Mouse (Mus musculus) C3H10T1/2 (cell line): ENCODE measurements around the gene Med7. TPM values are rescaled to one million over a fixed set of nuclear protein-coding genes. Genes with fewer than 3 reads are reported as not detected.

Source experiments
- polyA plus RNA-seq, 2 experiments: library from polyadenylated mRNA; unstranded; fragments of >200 nt; fragmentation: generic; extraction: Trizol; gene quantifications; one replicate each; pipeline ENCODE4 v1.2.1; 2012; ENCODE audit warnings: missing spikeins in 2 of 2

The Med7 gene
- polyA plus RNA-seq: 10 to 100 TPM in 1 of 2 experiments, 1 to 10 TPM in 1; 3.5 to 15.5 TPM

GRCm38 (mm10) chr11:46436760-46437458, at the start of gene Med7:
Gene Med7, plus strand, starts transcription at chr11:46436925.

GRCm38 (mm10) chr11:46389336-46390117, 47.2 kb upstream of the Med7 start, which contains the start of gene Itk:
Gene Itk, minus strand, starts transcription at chr11:46389515.

GRCm38 (mm10) chr11:46396167-46396859, 40.4 kb upstream of the Med7 start, which contains the start of gene Fam71b:
Gene Fam71b, plus strand, starts transcription at chr11:46396559.

GRCm38 (mm10) chr11:46454453-46455045, 17.8 kb downstream of the Med7 start, which contains the start of gene Havcr2:
Gene Havcr2, plus strand, starts transcription at chr11:46454935.

Other genes with a start within 250 kb of the Med7 start
- not detected for gene Fndc9, start 201.4 kb upstream of the Med7 start, polyA plus RNA-seq
- gene Cyfip2, start 124.1 kb upstream of the Med7 start, polyA plus RNA-seq: under 1 TPM; 0.14 to 0.23 TPM
- not detected for gene Itk, start 47.4 kb upstream of the Med7 start, polyA plus RNA-seq
- not detected for gene Fam71b, start 40.4 kb upstream of the Med7 start, polyA plus RNA-seq
- under 1 TPM; 0.11 to 0.19 TPM for gene Havcr2, start 18.0 kb downstream of the Med7 start, polyA plus RNA-seq
- not detected for gene Gm12169, start 87.3 kb downstream of the Med7 start, polyA plus RNA-seq
- not detected for gene BC053393, start 134.6 kb downstream of the Med7 start, polyA plus RNA-seq
- gene Dppa1, start 192.3 kb downstream of the Med7 start, polyA plus RNA-seq: not detected